Mouse (Mus musculus): ENCODE data around the gene Thsd4.
"Not testable (repeated sequence)": the region's sequence is repeated elsewhere in the genome, so short reads cannot be mapped to it uniquely, and the experiment has no call there.

The Thsd4 gene

DNA sequence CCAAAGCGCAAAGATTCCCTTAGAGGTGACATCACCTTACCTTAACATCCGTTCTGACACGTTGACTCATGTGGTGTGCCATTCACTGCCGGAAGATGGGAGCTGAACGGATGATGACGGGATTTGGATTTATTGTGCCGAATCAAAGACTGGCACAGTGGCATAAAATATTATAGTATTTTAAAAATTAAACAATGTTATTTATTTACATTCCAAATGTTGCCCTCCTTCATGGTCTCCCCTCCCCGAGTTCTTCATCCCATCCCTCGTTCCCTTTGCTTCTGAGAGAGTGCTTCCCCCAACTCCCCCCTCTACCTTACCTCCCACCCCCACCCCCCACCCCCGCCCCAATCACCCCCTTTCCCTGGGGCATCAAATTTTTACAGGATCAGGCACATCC, 561.3 kb downstream of the Thsd4 start, which contains the start of gene Nr2e3:
Nr2e3 (minus strand) TSS at position 101 of the 400 bp plus-strand sequence.
- DNase-seq: no peak

DNA sequence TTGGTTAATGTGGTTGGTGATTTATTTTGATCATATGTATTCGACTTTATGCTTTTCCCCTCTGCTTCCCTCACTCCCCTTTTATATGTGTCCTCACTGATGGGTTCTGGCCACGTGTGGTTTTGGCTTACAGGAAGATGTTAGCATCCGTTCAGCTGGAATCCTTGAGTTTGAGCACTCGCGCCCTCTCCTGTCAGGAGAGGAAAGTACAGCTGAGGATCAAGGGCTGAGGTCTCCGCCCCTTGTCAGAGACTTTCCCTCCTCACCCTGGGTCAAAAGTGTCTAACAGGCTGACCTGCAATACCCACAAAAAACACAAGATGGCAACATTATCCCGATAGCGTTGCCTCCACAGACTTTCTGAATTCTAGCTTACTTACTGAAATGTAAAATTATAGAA, 562.6 kb downstream of the Thsd4 start:
- peak; percentile 60 to 65 for DNase-seq

DNA sequence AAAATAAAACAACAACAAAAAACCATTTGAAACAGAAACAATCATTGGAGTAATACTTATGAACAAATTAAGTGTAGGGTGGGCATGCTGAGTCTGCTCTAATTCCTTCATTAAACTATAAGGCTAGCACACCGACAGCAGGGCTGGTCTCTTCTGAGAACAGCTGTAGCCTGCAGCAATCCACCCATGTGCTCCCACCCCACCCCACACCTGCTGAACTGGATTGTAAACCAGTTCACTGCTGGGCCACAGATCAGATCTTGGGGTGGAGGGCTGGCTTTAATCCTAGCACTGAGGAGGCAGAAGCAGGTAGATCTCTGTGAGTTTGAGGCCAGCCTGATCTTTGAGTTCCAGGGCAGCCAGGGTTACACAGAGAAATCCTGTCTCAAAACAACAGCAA, 563.7 kb downstream of the Thsd4 start:
- not testable (repeated sequence) for DNase-seq

- DNase-seq: no peak
These were observed 565.4 kb downstream of the Thsd4 start for GRCm38 (mm10) chr9:59956496-59956895.

DNA sequence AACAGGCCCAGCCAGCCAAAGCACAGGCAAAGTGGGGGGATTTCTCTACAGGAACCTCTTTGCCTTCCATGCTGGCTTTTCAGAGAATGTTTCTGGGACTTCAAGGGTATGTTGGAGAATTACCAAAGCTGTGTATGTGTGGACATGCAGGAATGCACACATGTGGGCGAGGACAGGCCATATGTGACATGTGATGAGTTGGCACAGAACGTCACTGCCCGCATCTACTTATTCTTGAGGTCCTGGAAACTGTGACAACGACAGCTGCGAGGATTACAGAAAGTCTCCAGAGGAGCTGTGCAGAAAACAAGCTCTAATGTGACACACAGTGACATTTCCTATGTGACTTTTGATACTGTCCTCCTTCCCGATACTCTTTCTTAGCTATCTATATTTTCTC, 566.2 kb downstream of the Thsd4 start:
- DNase-seq: no peak

GRCm38 (mm10) chr9:59955199-59955598, 566.6 kb downstream of the Thsd4 start:
- DNase-seq: no peak

DNA sequence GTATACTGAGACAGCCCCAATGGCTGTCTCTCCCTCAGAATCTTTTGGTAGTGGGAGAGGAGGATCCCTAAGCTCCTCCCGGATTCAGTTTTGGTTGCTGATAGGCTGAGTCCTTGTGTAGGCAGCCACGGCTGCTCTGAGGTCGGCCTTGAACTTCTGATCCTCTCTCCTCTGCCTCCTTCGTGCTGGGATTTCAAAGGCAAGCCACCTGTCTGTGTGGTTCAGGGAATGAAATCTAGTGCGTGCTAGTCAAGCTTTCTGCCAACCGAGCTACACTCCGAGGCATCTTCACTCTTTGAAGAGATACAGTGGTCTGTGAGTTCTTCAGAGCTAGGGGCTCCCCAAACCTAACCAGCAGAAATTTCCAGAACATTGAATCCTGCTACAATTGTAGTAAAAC, 568.3 kb downstream of the Thsd4 start:
- DNase-seq: no peak

GRCm38 (mm10) chr9:59952515-59953070, 569.3 kb downstream of the Thsd4 start:
- DNase-seq: no peak

GRCm38 (mm10) chr9:59951943-59952342, 569.9 kb downstream of the Thsd4 start:
- no peak for DNase-seq

GRCm38 (mm10) chr9:59951001-59951750, 570.7 kb downstream of the Thsd4 start:
- no peak for DNase-seq

DNA sequence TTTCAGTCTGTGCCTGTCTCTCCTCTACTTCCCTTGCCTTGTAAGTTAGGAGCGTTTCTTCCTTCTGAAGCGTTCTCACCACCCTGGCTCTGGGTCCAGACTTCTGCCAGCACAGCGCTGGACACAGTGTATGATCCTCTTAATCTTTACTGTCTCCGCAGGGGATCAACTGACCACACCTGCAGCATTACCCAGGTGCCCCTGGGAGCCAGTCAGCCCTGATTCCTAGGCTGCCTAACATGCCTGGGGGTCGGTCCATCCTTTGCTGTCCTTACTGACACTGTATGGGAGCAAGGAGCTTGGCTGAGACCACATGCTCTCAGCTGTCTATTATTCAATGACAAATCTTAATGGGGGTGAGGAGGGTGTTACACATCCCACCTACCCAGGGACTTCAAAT, 571.9 kb downstream of the Thsd4 start:
- no peak for DNase-seq

GRCm38 (mm10) chr9:59949511-59949910, 572.3 kb downstream of the Thsd4 start:
- DNase-seq: no peak

- DNase-seq: peak in 1 of 2 experiments; percentile 7
These were observed 573.1 kb downstream of the Thsd4 start for GRCm38 (mm10) chr9:59948691-59949250.

- DNase-seq: no peak
These were observed 573.6 kb downstream of the Thsd4 start for GRCm38 (mm10) chr9:59948226-59948625.

DNA sequence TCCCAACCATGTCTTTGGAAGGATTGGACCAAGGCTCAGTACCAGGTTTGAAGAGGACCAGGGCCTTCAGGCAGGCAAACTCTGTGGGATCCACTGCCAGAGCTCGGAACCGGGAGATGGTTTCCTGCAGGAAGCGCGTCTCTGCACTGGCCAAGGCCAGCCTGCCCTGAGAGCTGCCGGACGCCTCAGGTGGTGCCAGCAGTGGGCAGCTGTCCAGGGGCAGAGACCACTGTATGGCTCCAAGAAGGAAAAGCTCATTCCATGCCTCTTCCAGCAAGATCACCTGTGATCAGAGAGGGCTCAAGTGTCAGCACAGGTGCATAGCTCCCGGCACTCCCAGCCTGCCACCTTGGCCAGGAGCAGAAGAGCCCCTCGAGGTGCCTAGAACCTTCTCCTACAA, 574.6 kb downstream of the Thsd4 start:
- no peak for DNase-seq

GRCm38 (mm10) chr9:59945241-59945640, 576.6 kb downstream of the Thsd4 start:
- DNase-seq: no peak

- no peak for DNase-seq
These were observed 578.0 kb downstream of the Thsd4 start for GRCm38 (mm10) chr9:59943826-59944225.

GRCm38 (mm10) chr9:59942501-59943085, 579.3 kb downstream of the Thsd4 start:
- no peak for DNase-seq

GRCm38 (mm10) chr9:59941885-59942350, 579.9 kb downstream of the Thsd4 start:
- DNase-seq: no peak

GRCm38 (mm10) chr9:59940913-59941884, 580.6 kb downstream of the Thsd4 start:
- DNase-seq: no peak

- DNase-seq: no peak
These were observed 582.2 kb downstream of the Thsd4 start for GRCm38 (mm10) chr9:59939691-59940090.

GRCm38 (mm10) chr9:59938529-59938928, 583.3 kb downstream of the Thsd4 start:
- no peak for DNase-seq
